Mouse (Mus musculus): ENCODE measurements at regions not wholly inside any gene's neighbourhood (a gene's known extent, or its start where the extent isn't known, plus 50 kb on each side); places are given as distances from the start of the nearest gene placed in this dataset.

- DNase-seq (ENCODE audit: low read depth), result no peak
Measured at GRCm38 (mm10) chr6:126481257-126481656, 54.0 kb downstream of the Kcna5 start.

GRCm38 (mm10) chr6:126477506-126477905 is 57.7 kb downstream of the Kcna5 start:
- DNase-seq (ENCODE audit: low read depth), result no peak

- no peak for DNase-seq (ENCODE audit: low read depth)
Measured at GRCm38 (mm10) chr6:126476758-126477157, 58.5 kb downstream of the Kcna5 start.

GRCm38 (mm10) chr6:126475555-126475954 is 59.7 kb downstream of the Kcna5 start:
- DNase-seq (ENCODE audit: low read depth), result no peak

DNA sequence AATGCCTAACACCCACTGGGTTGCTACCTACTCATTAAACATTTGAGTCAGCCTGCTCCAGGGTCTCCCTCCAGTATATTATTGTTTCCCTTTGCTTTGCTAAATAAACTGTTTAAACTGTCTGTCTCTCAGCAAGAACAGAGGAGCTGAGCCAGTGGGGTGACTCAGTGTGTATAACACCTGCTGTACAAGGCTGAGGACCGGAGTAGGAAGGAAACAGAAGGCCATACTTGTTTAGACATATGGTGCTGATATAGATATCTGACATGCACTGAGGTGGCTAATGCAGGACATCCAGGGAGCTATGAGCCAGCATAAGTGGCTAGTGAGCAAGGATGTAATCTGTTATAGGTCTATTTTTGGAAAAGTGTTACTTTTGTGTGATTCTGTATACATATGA is 81.5 kb downstream of the Kcna5 start:
- DNase-seq (ENCODE audit: low read depth), result no peak

GRCm38 (mm10) chr6:126445519-126445918 is 89.7 kb downstream of the Kcna5 start:
- no peak for DNase-seq (ENCODE audit: low read depth)

DNA sequence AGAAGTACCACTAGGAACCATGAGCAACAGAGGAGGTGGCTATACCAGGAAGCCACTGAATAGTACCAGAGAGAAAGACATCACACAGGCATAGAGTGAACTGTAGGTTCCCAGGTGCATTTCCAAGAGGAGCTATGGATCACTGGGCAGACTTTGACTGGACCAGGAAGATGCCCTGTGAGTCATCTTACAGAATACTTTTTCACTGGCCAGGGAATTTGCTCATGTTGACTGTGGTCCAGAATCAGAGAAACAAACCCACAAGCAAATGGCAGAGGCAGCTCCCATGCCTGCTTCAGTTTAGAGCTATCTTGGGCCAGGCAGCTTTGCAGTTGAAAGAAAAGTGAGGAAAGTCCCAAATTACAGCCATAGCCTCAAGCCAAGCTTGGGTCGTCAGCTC is 95.0 kb downstream of the Kcna5 start:
- no peak for DNase-seq (ENCODE audit: low read depth)

- no peak for DNase-seq (ENCODE audit: low read depth)
Measured at GRCm38 (mm10) chr6:126437976-126438736, 97.1 kb downstream of the Kcna5 start.

DNA sequence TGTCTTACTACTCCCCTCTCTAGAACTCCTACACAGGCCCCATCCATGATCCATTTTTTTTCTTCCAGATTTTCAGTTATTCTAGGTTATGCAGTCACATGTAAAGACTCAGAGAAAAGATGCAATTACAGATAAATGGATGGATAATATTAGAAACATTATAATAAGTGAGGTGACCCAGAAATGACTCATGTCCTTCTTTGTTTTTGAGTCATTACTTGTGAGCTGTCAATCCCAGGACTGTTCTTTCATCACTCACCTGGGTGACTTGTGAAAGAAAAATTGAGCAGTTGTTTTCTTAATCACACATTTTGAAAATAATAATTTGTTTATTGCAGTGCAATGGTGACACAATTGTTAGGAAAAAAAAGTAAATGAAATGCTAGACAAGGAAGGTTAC is 108.0 kb downstream of the Kcna5 start:
- no peak for DNase-seq (ENCODE audit: low read depth)

DNA sequence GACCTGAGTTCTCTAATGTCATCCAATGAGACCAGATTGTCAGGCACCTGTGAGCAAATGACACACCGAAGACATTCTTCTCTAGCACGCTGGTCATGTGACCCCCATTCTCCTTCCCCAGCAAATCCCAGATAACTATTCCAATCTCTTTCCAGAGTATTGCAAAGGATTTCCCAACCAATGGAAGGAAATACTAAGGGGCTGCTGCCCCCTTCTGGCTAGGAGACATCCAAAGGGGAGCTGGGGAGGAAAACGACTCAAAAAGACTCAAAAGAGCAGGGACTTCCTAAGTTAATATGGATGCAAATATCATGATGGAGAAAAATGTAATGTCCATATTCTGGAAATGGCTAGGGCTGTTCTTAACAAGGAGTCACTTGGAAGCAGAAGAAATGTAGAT is 129.5 kb downstream of the Kcna5 start:
- DNase-seq (ENCODE audit: low read depth), result no peak

- peak; percentile 37 for DNase-seq (ENCODE audit: low read depth)
Measured at GRCm38 (mm10) chr6:126404331-126405070, 130.7 kb downstream of the Kcna5 start.

GRCm38 (mm10) chr6:126399595-126399994 is 135.6 kb downstream of the Kcna5 start:
- DNase-seq (ENCODE audit: low read depth), result no peak

GRCm38 (mm10) chr6:126398641-126399040 is 136.6 kb downstream of the Kcna5 start:
- DNase-seq (ENCODE audit: low read depth), result no peak

DNA sequence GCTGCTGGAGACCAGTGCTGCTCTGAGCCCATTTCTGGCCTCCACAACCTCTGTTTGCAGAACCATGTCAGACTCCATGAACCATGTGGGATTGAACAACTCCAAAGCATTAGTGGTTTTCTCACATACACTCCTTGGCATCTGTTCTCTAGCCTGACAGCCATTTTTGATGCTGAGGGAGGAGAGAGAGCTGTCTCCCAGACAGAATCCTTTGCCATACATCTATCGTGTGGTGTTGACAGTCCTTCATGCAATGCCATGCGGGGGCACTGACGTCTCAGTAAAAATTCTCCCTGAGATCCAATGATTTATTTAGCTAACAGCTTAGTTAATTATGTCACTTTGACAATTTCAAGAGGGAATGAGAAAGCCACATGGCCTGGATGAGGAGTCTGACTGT is 140.2 kb downstream of the Kcna5 start:
- DNase-seq (ENCODE audit: low read depth), result no peak

GRCm38 (mm10) chr6:126394111-126394809 is 141.0 kb downstream of the Kcna5 start:
- DNase-seq (ENCODE audit: low read depth), result no peak

DNA sequence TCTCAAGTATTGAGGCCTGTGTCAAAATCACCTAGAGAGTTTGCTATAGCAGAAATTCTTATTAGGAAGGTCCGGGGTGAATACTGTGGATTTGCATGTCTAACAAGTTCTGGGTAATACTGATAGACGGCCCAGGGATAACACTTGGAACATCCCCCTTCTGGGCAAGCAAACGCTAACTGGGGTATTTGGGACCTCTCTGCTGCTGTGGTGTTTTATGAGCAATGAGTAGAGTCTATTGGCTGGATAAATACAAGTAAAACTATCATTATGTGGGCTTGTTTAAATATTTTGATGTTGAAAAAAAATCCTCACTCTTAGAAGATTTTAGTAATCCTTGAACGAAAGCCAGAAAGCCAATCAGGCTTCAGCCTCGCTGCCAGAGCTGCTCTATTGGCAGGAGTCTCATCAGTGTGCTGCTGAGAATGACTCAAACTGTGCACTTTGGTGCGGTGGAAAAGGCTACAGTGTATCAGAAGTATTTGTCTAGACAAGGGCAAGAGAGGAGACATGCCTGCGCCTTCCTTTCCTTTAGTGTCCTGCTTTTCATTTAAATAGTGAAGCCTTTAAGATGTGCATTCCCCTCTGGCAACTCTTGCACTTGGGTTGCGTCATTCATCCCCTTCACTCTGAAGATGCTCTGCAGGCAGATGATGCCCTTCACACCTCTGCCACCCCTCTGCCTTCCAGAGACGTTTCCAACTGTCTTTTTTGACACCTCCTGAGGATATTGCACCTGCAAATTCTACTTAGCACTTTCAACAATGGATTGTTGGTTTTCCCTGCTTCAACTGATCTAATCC is 150.8 kb downstream of the Kcna5 start:
- peak; percentile 57 for DNase-seq (ENCODE audit: low read depth)

GRCm38 (mm10) chr6:126377216-126377615 is 158.0 kb downstream of the Kcna5 start:
- DNase-seq (ENCODE audit: low read depth), result no peak

DNA sequence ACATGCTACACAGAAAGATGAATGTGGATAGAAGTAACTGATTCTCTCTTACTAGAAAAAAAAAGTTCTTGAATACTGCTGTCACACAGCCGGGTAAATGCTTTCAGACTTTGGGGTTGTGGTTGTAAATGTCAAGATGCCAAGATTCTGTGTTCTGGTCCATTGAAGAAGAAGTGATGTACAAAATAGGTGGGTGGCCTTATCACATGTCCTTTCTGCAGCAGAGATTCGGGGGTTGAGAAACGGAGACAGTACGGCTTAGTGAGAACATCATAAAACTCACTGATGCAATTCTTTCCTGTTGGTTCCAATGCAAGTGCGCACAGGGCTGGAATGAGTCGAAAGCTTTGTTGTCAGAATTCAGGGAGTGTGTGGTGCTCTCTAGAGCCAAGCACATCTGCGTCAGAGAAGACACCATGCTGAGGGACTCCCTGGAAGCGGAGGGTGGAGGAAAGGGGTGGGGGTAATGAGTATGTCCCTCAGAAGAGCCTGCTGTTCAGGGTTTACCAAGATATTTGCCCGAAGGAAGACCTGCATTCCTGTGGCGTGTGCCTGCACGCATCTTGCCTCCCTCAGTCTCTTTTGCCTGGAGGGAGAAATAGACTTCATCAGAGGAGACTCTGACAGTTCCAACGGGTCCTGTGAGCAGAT is 160.1 kb downstream of the Kcna5 start:
- DNase-seq (ENCODE audit: low read depth), result no peak

DNA sequence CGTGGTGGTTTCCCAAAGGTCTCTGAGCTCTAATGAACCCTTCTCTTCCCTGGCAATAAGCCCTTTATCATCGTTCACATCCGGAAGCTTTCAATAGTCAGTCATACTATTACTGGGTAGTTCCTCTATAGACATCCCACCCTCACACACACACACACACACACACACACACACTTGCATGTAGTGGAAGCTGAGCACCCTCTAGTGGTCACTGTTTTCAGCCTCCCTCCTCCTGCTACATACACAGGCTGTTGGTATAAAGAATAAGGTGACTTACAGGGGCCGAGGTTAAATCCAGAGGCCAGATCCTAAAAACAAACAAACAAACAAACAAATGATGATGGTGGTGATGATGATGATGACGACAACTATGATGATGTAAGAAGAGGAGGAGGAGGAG is 163.2 kb downstream of the Kcna5 start:
- DNase-seq (ENCODE audit: low read depth), result peak; percentile 5

GRCm38 (mm10) chr6:126371489-126371888 is 163.7 kb downstream of the Kcna5 start:
- DNase-seq (ENCODE audit: low read depth), result no peak

GRCm38 (mm10) chr6:126365495-126365894 is 169.7 kb downstream of the Kcna5 start:
- DNase-seq (ENCODE audit: low read depth), result no peak

DNA sequence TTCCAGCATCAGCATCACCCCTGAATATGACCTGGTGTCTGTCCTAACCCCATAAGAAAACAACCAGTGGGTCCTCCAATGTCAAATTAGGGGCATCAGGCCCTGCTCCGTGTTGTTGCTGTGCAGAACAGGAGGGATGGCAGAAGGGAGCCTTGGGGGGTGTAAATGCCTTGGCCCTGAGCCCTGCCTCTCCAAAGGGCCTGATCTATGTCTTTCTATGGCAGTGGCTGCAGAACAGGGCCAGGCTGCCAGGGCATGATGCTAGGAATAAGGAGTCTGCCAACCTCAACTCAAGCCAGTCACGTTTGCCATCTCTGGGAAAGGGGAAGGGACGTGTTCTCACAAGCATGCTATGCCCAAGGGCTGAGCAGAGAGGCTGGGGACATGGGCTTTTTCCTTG is 172.9 kb downstream of the Kcna5 start:
- DNase-seq (ENCODE audit: low read depth), result no peak

Data from fibroblast of lung, adult 2 months (primary cell).